Mouse (Mus musculus): ENCODE results near the gene Cav3. TPM values are rescaled to one million over a fixed set of nuclear protein-coding genes. Genes with fewer than 3 reads are reported as not detected.

Cav3 gene
- polyA plus RNA-seq, 1 experiment from 2014 or later: 2.1 TPM

DNA sequence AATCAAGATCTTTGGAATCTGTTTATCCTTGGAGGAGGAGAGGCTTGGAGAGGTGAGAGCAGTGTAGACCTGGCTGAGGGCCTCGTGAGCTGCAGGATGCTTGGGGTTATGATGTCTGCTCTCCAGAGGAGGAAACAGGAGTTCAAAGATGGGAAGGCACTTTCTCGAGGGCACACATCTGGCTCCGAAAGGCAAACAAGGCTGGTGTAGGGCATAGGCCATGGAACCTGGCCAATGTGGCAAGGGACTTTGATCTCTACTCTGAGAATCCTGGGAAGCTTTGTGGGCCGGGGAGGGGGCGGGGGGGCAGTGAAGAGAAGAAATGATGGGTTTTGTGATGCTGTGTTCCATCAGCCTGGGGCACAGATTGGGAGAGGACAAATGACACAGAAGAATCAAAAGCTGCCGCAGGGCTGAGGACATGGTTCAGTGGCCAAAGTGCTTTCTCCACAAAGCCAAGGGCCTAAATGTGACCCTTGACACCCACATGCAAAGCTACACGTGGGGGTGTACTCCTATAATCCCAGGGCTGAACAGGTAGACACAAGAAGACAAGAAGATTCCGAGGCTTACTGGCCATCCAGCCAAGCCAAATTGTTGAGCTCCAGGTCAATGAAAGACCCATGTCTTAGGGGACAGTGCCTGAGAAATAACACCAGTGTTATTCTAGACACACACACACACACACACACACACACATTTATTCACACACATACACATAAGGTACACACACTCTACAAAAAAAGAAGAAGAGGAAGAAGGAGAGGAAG lies 37.2 kb downstream of the Cav3 start:
- H3K9ac ChIP-seq: no peak overlapping the region
- H3K4me1 ChIP-seq: peaks cover 33% of the 10 kb centered on the region
- peak overlapping the region; percentile 87 for H3K27ac ChIP-seq
- no peaks in the 10 kb centered on the region for H3K9me3 ChIP-seq (replicated peaks)
- no peaks in the 10 kb centered on the region for H3K27me3 ChIP-seq
- H3K4me2 ChIP-seq: no peak overlapping the region
- no peaks in the 10 kb centered on the region for H3K36me3 ChIP-seq
- WGBS: 47% methylated on average over 8 of the region's 8 CpGs
- no peak for ATAC-seq (replicated peaks; ENCODE audit: low FRiP score)
- H3K4me3 ChIP-seq (replicated peaks): no peak overlapping the region

GRCm38 (mm10) chr6:112497456-112497855 lies 38.2 kb downstream of the Cav3 start:
- Histone ChIP-seq H3K27me3 (no peaks in the 10 kb centered on the region), H3K4me1 (peaks cover 25% of the 10 kb centered on the region), H3K9ac (no peak overlapping the region), H3K4me2 (no peak overlapping the region), H3K4me3 (replicated peaks) (no peak overlapping the region), H3K27ac (no peak overlapping the region), H3K9me3 (replicated peaks) (no peaks in the 10 kb centered on the region), H3K36me3 (no peaks in the 10 kb centered on the region)
- no peak for ATAC-seq (replicated peaks; ENCODE audit: low FRiP score)
- 69% methylated on average over 2 of the region's 2 CpGs for WGBS

GRCm38 (mm10) chr6:112498716-112499115 lies 39.4 kb downstream of the Cav3 start:
- WGBS: 88% methylated on average over 3 of the region's 3 CpGs
- Histone ChIP-seq H3K27me3 (no peaks in the 10 kb centered on the region), H3K4me2 (no peak overlapping the region), H3K27ac (no peak overlapping the region), H3K4me1 (peaks cover 25% of the 10 kb centered on the region), H3K9ac (no peak overlapping the region), H3K4me3 (replicated peaks) (no peak overlapping the region), H3K9me3 (replicated peaks) (no peaks in the 10 kb centered on the region), H3K36me3 (no peaks in the 10 kb centered on the region)
- no peak for ATAC-seq (replicated peaks; ENCODE audit: low FRiP score)

DNA sequence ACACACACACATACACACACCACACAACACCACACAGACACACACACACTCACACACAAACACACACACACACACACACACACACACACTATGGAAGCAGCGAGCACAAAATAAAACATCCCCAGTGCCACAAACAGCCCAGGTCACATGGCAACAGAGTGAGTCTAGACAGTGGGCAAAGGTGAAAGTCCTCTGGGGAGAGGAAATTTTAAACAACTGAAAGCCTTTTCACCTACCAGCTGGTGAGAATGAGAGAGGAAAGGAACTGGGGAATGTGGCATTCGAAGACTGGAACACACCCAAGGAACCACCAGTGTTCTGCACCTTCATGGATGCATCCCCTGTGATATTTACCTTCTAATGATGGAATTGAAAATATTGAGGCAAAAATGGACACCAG lies 40.2 kb downstream of the Cav3 start:
- Histone ChIP-seq H3K36me3 (no peaks in the 10 kb centered on the region), H3K27ac (no peak overlapping the region), H3K4me2 (no peak overlapping the region), H3K4me3 (replicated peaks) (no peak overlapping the region), H3K9me3 (replicated peaks) (no peaks in the 10 kb centered on the region), H3K4me1 (peaks cover 23% of the 10 kb centered on the region), H3K9ac (no peak overlapping the region), H3K27me3 (no peaks in the 10 kb centered on the region)
- no peak for ATAC-seq (replicated peaks; ENCODE audit: low FRiP score)
- WGBS: 83% methylated on average over 2 of the region's 2 CpGs

DNA sequence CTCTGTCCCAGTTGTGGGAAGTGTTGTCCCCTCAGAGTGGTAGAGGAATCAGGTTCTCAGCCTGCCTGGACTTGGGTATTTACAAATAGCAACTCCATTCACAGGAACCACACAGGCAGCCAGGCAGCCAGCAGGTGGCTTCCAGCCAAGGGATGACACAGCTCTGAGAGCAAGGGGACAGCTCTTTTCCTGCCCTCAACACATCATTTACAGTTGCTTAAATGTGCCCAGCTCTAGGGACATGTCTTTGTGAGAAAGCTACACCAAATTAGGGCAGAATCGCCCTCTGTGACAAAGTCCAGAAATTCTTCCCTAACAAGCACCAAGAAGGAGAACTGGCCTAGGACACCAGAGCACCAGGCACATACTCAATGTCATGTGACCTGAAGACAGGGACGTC lies 41.9 kb downstream of the Cav3 start:
- Histone ChIP-seq H3K4me3 (replicated peaks) (no peak overlapping the region), H3K4me1 (peaks cover 6% of the 10 kb centered on the region; the same call in 1 of the 2 replicates), H3K9ac (no peak overlapping the region), H3K27me3 (no peaks in the 10 kb centered on the region), H3K9me3 (replicated peaks) (no peaks in the 10 kb centered on the region), H3K27ac (no peak overlapping the region), H3K4me2 (no peak overlapping the region), H3K36me3 (no peaks in the 10 kb centered on the region)
- 74% methylated on average over 2 of the region's 2 CpGs for WGBS
- no peak for ATAC-seq (replicated peaks; ENCODE audit: low FRiP score)

- Histone ChIP-seq H3K9me3 (replicated peaks) (no peaks in the 10 kb centered on the region), H3K4me3 (replicated peaks) (no peak overlapping the region), H3K9ac (no peak overlapping the region), H3K27ac (no peak overlapping the region), H3K4me2 (no peak overlapping the region), H3K36me3 (no peaks in the 10 kb centered on the region), H3K27me3 (no peaks in the 10 kb centered on the region), H3K4me1 (peaks cover 7% of the 10 kb centered on the region; the same call in 1 of the 2 replicates)
- 47% methylated on average over 2 of the region's 2 CpGs for WGBS
- no peak for ATAC-seq (replicated peaks; ENCODE audit: low FRiP score)
Measured at GRCm38 (mm10) chr6:112507617-112508016, 48.3 kb downstream of the Cav3 start.

DNA sequence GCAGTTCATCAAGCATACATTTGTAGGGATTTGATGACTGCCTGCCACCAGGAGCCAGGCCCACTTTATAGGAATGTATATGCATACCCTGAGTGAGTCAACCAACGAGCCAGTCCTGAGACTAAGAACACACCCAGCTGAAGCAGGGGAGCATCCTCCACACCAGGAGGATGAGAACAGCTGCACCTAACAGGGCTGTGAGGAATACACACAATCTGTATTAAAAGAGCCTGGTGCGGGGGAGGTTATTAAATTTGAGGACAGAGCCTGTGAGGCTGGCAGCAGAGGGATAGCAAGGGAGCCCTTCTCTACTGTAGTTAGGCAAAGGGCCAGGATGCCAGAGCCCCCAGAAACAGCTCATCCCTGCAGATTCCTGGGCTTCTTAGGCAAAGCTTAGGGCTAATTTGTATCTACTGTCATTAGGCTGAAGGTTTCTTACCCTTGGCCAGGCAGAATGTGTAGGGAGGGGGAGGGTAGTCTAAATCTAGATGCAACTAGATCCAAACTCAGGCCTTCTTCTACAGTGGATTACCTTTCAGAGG lies 50.4 kb downstream of the Cav3 start:
- ATAC-seq (replicated peaks; ENCODE audit: low FRiP score): peak; percentile 72
- Histone ChIP-seq H3K27ac (no peak overlapping the region), H3K4me2 (no peak overlapping the region), H3K4me1 (peaks cover 7% of the 10 kb centered on the region; the same call in 1 of the 2 replicates), H3K9ac (no peak overlapping the region), H3K27me3 (no peaks in the 10 kb centered on the region), H3K9me3 (replicated peaks) (no peaks in the 10 kb centered on the region), H3K4me3 (replicated peaks) (no peak overlapping the region), H3K36me3 (no peaks in the 10 kb centered on the region)
- WGBS: 42% methylated on average over 2 of the region's 2 CpGs

GRCm38 (mm10) chr6:112510346-112510745 lies 51.0 kb downstream of the Cav3 start:
- Histone ChIP-seq H3K27ac (no peak overlapping the region), H3K9me3 (replicated peaks) (no peaks in the 10 kb centered on the region), H3K27me3 (no peaks in the 10 kb centered on the region), H3K4me3 (replicated peaks) (no peak overlapping the region), H3K4me2 (no peak overlapping the region), H3K36me3 (no peaks in the 10 kb centered on the region), H3K9ac (no peak overlapping the region), H3K4me1 (peaks cover 7% of the 10 kb centered on the region; the same call in 1 of the 2 replicates)
- no peak for ATAC-seq (replicated peaks; ENCODE audit: low FRiP score)
- 39% methylated on average over 4 of the region's 4 CpGs for WGBS

DNA sequence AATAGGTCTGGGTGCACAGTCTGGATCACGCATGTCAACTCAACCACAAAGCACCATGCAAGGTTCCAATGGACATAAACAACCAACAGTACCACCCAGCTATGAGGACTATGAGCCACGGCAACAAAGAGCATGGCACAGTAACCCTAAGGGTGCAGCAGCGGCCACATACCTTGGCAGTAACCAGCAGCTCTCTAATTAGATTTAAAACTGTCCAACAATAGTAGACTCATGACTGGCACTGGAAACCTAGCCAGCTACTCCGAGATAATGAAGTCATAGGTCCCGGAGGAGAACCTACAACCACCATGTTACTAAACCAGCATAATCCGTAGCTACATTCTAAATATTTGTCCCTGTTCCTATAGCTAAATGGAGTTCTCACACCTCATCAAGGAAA lies 55.3 kb downstream of the Cav3 start:
- Histone ChIP-seq H3K4me3 (replicated peaks) (no peak overlapping the region), H3K9me3 (replicated peaks) (no peaks in the 10 kb centered on the region), H3K4me1 (peaks cover 14% of the 10 kb centered on the region), H3K4me2 (no peak overlapping the region), H3K36me3 (no peaks in the 10 kb centered on the region), H3K27me3 (no peaks in the 10 kb centered on the region), H3K9ac (no peak overlapping the region), H3K27ac (no peak overlapping the region)
- ATAC-seq (replicated peaks; ENCODE audit: low FRiP score): no peak
- 89% methylated on average over 6 of the region's 6 CpGs for WGBS

- Histone ChIP-seq H3K4me2 (no peak overlapping the region), H3K36me3 (no peaks in the 10 kb centered on the region), H3K4me1 (peaks cover 7% of the 10 kb centered on the region; the same call in 1 of the 2 replicates), H3K4me3 (replicated peaks) (no peak overlapping the region), H3K27me3 (no peaks in the 10 kb centered on the region), H3K9ac (no peak overlapping the region), H3K27ac (no peak overlapping the region), H3K9me3 (replicated peaks) (no peaks in the 10 kb centered on the region)
- ATAC-seq (replicated peaks; ENCODE audit: low FRiP score): peak; percentile 84
- 16% methylated on average over 1 of the region's 1 CpGs for WGBS
Measured at GRCm38 (mm10) chr6:112516496-112516895, 57.2 kb downstream of the Cav3 start.

DNA sequence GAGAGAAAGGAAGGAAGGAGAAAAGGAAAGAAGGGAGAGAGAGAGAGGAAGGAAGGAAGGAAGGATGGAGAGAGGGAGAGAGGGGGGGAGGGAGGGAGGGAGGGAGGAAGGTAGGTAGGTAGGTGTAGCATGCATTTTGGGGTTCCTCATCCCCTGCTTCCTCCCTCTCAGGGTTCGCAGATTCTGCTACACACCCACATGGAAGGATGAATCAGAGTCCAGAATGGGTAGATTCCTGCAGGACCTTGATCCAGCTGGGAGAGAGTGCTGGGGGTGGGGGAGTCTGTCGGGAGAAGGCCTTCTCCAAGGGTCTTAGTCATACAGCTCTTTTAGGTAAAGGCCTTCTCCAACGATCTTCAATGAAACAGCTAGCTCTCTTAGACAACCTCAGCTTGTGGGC lies 58.3 kb downstream of the Cav3 start:
- Histone ChIP-seq H3K9ac (no peak overlapping the region), H3K27me3 (no peaks in the 10 kb centered on the region), H3K27ac (no peak overlapping the region), H3K9me3 (replicated peaks) (no peaks in the 10 kb centered on the region), H3K4me1 (peaks cover 7% of the 10 kb centered on the region; the same call in 1 of the 2 replicates), H3K36me3 (no peaks in the 10 kb centered on the region), H3K4me2 (no peak overlapping the region), H3K4me3 (replicated peaks) (no peak overlapping the region)
- ATAC-seq (replicated peaks; ENCODE audit: low FRiP score): no peak
- 86% methylated on average over 3 of the region's 3 CpGs for WGBS

DNA sequence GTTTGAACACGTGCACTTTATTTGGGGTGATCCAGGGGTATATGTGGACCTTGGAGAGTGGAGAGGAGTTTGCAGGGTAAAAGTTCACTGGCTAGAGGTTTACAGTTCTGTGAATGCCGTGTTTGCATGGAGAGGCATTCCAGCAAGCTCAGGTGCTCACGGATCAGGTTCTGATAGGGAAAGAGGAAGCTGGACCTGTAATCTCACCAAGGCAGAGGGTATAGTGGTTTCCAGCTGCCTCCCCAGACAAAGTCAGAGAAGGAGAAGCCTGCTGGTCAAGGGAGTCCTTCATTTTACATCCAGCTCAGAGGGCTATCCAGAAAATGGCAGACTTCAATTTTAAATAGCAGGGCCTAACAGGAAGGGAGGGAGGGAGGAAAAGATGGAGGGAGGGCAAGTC lies 58.7 kb downstream of the Cav3 start:
- Histone ChIP-seq H3K4me1 (peaks cover 7% of the 10 kb centered on the region; the same call in 1 of the 2 replicates), H3K9me3 (replicated peaks) (no peaks in the 10 kb centered on the region), H3K4me2 (no peak overlapping the region), H3K27ac (no peak overlapping the region), H3K9ac (no peak overlapping the region), H3K27me3 (no peaks in the 10 kb centered on the region), H3K36me3 (no peaks in the 10 kb centered on the region), H3K4me3 (replicated peaks) (no peak overlapping the region)
- WGBS: 83% methylated on average over 3 of the region's 3 CpGs
- ATAC-seq (replicated peaks; ENCODE audit: low FRiP score): no peak

All from kidney, embryonic 15.5 days (tissue).